Mouse (Mus musculus): Measurements from ENCODE around the gene Rgl1.

- TF ChIP-seq CTCF (IDR thresholded peaks at IDR 0.05; ENCODE audit: low read depth) (no peak), EP300 (IDR thresholded peaks at IDR 0.05; ENCODE audit: low read depth) (no peak)
Measured at GRCm38 (mm10) chr1:152594690-152595089, 171.5 kb downstream of the Rgl1 start.

Data from heart, postnatal 0 days (tissue).